Mouse (Mus musculus) kidney, adult 2 months (tissue): ENCODE measurements around the gene Atp5d.

Source experiments
- CTCF ChIP-seq: fragments of 200-500 bp; conservative IDR thresholded peaks from 2 replicates; pipeline ENCODE4 v1.5.1; 2011; ENCODE audit warnings: low read depth, mild to moderate bottlenecking, control low read depth, low read length, moderate library complexity, mixed read lengths; ENCODE audit not compliant: insufficient read depth, insufficient read length
- POLR2A ChIP-seq: fragments of 200-500 bp; IDR thresholded peaks from one replicate; pipeline ENCODE4 v1.6.1; 2011; ENCODE audit warnings: low read depth, low read length, control low read depth

DNA sequence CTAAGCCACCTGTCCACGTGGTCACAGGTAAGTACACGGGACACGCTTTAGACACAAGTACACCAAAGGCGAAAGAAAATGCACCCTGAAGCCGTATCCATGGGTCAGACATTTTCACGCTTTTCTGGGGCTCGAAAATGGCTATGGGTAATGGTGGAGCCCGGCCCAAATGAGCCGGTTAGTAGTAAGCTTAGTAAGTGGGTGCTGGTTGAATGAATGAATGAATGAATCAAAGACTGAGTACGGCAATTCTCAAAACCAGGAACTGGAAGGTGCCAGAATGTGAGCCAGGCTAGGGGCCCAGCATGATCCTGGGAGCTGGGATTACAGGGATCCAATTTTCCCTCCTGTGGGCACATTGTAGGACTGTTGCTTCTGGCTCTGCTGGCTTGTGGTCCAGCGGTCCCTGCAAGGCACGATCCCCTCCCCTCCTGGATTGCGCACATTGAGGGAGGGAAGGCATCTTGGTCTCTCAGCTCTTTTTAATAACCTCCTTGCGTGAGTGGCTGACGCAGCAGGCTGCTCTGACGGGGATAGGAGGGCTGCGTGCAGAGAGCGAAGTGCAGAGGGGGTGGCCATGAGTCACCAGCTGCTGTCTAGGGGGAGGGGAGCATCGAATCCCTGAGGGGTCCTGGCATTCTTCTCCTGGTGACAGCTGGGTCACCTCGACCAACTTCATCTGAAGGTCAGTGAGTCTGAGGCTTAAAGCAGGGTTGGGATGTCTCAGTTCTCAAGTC lies 27.1 kb downstream of the Atp5d start, which contains the start of gene Cirbp:
- TF ChIP-seq POLR2A (no peak), CTCF (no peak)
